Mouse (Mus musculus) embryonic facial prominence, embryonic 12.5 days (tissue): ENCODE measurements around the gene Hmga1. TPM values are rescaled to one million over a fixed set of nuclear protein-coding genes. Genes with fewer than 3 reads are reported as not detected.

Experiments used
- ATAC-seq: fragments of 200-750 bp; cut with Nextera tagmentation; 2 replicates; pipeline ENCODE4 v1.8.0; 2017; ENCODE audit not compliant: insufficient number of reproducible peaks, insufficient read depth, low FRiP score, low TSS enrichment
- H3K27ac ChIP-seq: fragments of 300-500 bp; sonication (generic); 2 replicates; pipeline ENCODE4 v1.5.1; 2016; ENCODE audit warnings: mild to moderate bottlenecking
- H3K27me3 ChIP-seq: fragments of 300-500 bp; sonication (generic); 2 replicates; pipeline ENCODE4 v1.6.1; 2016; ENCODE audit warnings: mild to moderate bottlenecking, moderate library complexity
- H3K36me3 ChIP-seq: fragments of 300-500 bp; sonication (generic); 2 replicates; pipeline ENCODE4 v1.6.1; 2016; ENCODE audit warnings: mild to moderate bottlenecking
- H3K4me1 ChIP-seq: fragments of 300-500 bp; sonication (generic); 2 replicates; pipeline ENCODE4 v1.6.1; 2016
- H3K4me2 ChIP-seq: fragments of 300-500 bp; sonication (generic); replicated peaks from 2 replicates; pipeline ENCODE4 v1.6.1; 2016; ENCODE audit warnings: mild to moderate bottlenecking, moderate library complexity
- H3K4me3 ChIP-seq: fragments of 300-500 bp; sonication (generic); 2 replicates; pipeline ENCODE4 v1.5.1; 2016; ENCODE audit warnings: mild to moderate bottlenecking
- H3K9ac ChIP-seq: fragments of 300-500 bp; sonication (generic); 2 replicates; pipeline ENCODE4 v1.6.1; 2016; ENCODE audit warnings: mild to moderate bottlenecking, moderate library complexity
- H3K9me3 ChIP-seq: fragments of 300-500 bp; sonication (generic); 2 replicates; pipeline ENCODE4 v1.6.1; 2016; ENCODE audit warnings: mild to moderate bottlenecking, moderate library complexity
- WGBS: fragments of 180-500 bp; shearing (Covaris S2); methylation state at CpG from one replicate; pipeline ENCODE4 v1.1.7; 2016; 5-methylcytosine and 5-hydroxymethylcytosine counted together
- polyA plus RNA-seq: library from polyadenylated mRNA; unstranded; fragments of >200 nt; fragmentation: Nextera tagmentation; extraction: Ambion mirVana; gene quantifications from 2 replicates; pipeline ENCODE4 v1.2.1, GENCODE M21; 2016

The Hmga1 gene
- polyA plus RNA-seq, 1 experiment from 2014 or later = 236 TPM

GRCm38 (mm10) chr17:27533354-27533753, 22.9 kb upstream of the Hmga1 start:
- no peak overlapping the region for H3K9ac ChIP-seq
- no peaks in the 10 kb centered on the region for H3K4me1 ChIP-seq
- no peaks in the 10 kb centered on the region for H3K36me3 ChIP-seq
- H3K4me2 ChIP-seq = no peak overlapping the region
- WGBS = 79% methylated on average over 3 of the region's 3 CpGs
- no peak overlapping the region for H3K27ac ChIP-seq
- no peak for ATAC-seq
- H3K9me3 ChIP-seq = no peaks in the 10 kb centered on the region
- no peak overlapping the region for H3K4me3 ChIP-seq
- H3K27me3 ChIP-seq = no peaks in the 10 kb centered on the region

GRCm38 (mm10) chr17:27534718-27535117, 21.6 kb upstream of the Hmga1 start:
- Histone ChIP-seq H3K9me3 (no peaks in the 10 kb centered on the region), H3K9ac (no peak overlapping the region), H3K4me2 (0 out of 2 replicates have a peak overlapping the region, but pooled peaks have one; percentile 23), H3K27me3 (no peaks in the 10 kb centered on the region), H3K4me1 (no peaks in the 10 kb centered on the region), H3K27ac (no peak overlapping the region), H3K4me3 (peak overlapping the region; percentile 6; the same call in 1 of the 2 replicates), H3K36me3 (no peaks in the 10 kb centered on the region)
- 5% methylated on average over 10 of the region's 10 CpGs for WGBS
- peak; percentile 74; the same call in 1 of the 2 replicates for ATAC-seq

GRCm38 (mm10) chr17:27541261-27541660, 15.0 kb upstream of the Hmga1 start:
- no peaks in the 10 kb centered on the region for H3K9me3 ChIP-seq
- 64% methylated on average over 2 of the region's 2 CpGs for WGBS
- H3K9ac ChIP-seq = no peak overlapping the region
- H3K4me1 ChIP-seq = no peaks in the 10 kb centered on the region
- no peak overlapping the region for H3K4me3 ChIP-seq
- H3K4me2 ChIP-seq = no peak overlapping the region
- no peaks in the 10 kb centered on the region for H3K36me3 ChIP-seq
- no peaks in the 10 kb centered on the region for H3K27me3 ChIP-seq
- no peak for ATAC-seq
- H3K27ac ChIP-seq = no peak overlapping the region

GRCm38 (mm10) chr17:27541984-27542383, 14.3 kb upstream of the Hmga1 start:
- Histone ChIP-seq H3K9me3 (no peaks in the 10 kb centered on the region), H3K36me3 (no peaks in the 10 kb centered on the region), H3K4me2 (no peak overlapping the region), H3K27me3 (no peaks in the 10 kb centered on the region), H3K9ac (no peak overlapping the region), H3K27ac (no peak overlapping the region), H3K4me1 (no peaks in the 10 kb centered on the region), H3K4me3 (no peak overlapping the region)
- 74% methylated on average over 3 of the region's 3 CpGs for WGBS
- ATAC-seq = no peak

GRCm38 (mm10) chr17:27544551-27544950, 11.7 kb upstream of the Hmga1 start:
- Histone ChIP-seq H3K27me3 (no peaks in the 10 kb centered on the region), H3K9me3 (no peaks in the 10 kb centered on the region), H3K36me3 (no peaks in the 10 kb centered on the region), H3K4me1 (peaks cover 8% of the 10 kb centered on the region), H3K9ac (no peak overlapping the region), H3K27ac (no peak overlapping the region), H3K4me2 (no peak overlapping the region), H3K4me3 (no peak overlapping the region)
- ATAC-seq = no peak
- 88% methylated on average over 11 of the region's 11 CpGs for WGBS

GRCm38 (mm10) chr17:27545991-27546390, 10.3 kb upstream of the Hmga1 start:
- Histone ChIP-seq H3K9ac (no peak overlapping the region), H3K9me3 (no peaks in the 10 kb centered on the region), H3K4me1 (peaks cover 11% of the 10 kb centered on the region), H3K36me3 (no peaks in the 10 kb centered on the region), H3K4me3 (no peak overlapping the region), H3K27me3 (no peaks in the 10 kb centered on the region), H3K4me2 (no peak overlapping the region), H3K27ac (no peak overlapping the region)
- WGBS = 44% methylated on average over 12 of the region's 12 CpGs
- no peak for ATAC-seq

- peaks cover 11% of the 10 kb centered on the region for H3K4me1 ChIP-seq
- H3K36me3 ChIP-seq = no peaks in the 10 kb centered on the region
- no peak overlapping the region for H3K4me3 ChIP-seq
- ATAC-seq = no peak
- H3K27ac ChIP-seq = no peak overlapping the region
- no peak overlapping the region for H3K9ac ChIP-seq
- 62% methylated on average over 7 of the region's 7 CpGs for WGBS
- H3K9me3 ChIP-seq = no peaks in the 10 kb centered on the region
- H3K4me2 ChIP-seq = no peak overlapping the region
- H3K27me3 ChIP-seq = no peaks in the 10 kb centered on the region
Measured at GRCm38 (mm10) chr17:27546574-27547085, 9.7 kb upstream of the Hmga1 start.

GRCm38 (mm10) chr17:27547253-27547868, 8.9 kb upstream of the Hmga1 start:
- Histone ChIP-seq H3K9ac (no peak overlapping the region), H3K4me1 (peaks cover 11% of the 10 kb centered on the region), H3K4me2 (no peak overlapping the region), H3K27ac (no peak overlapping the region), H3K27me3 (no peaks in the 10 kb centered on the region), H3K9me3 (no peaks in the 10 kb centered on the region), H3K36me3 (no peaks in the 10 kb centered on the region), H3K4me3 (no peak overlapping the region)
- WGBS = 66% methylated on average over 9 of the region's 9 CpGs
- ATAC-seq = no peak

GRCm38 (mm10) chr17:27549234-27549633, 7.1 kb upstream of the Hmga1 start:
- no peak for ATAC-seq
- H3K9me3 ChIP-seq = no peaks in the 10 kb centered on the region
- no peak overlapping the region for H3K4me3 ChIP-seq
- no peaks in the 10 kb centered on the region for H3K36me3 ChIP-seq
- no peak overlapping the region for H3K9ac ChIP-seq
- 55% methylated on average over 8 of the region's 8 CpGs for WGBS
- H3K4me1 ChIP-seq = peaks cover 14% of the 10 kb centered on the region
- H3K27me3 ChIP-seq = no peaks in the 10 kb centered on the region
- no peak overlapping the region for H3K4me2 ChIP-seq
- no peak overlapping the region for H3K27ac ChIP-seq

- no peak overlapping the region for H3K9ac ChIP-seq
- H3K4me3 ChIP-seq = no peak overlapping the region
- H3K9me3 ChIP-seq = no peaks in the 10 kb centered on the region
- ATAC-seq = no peak
- H3K4me1 ChIP-seq = peaks cover 16% of the 10 kb centered on the region
- no peak overlapping the region for H3K27ac ChIP-seq
- H3K36me3 ChIP-seq = no peaks in the 10 kb centered on the region
- WGBS = 51% methylated on average over 10 of the region's 10 CpGs
- no peak overlapping the region for H3K4me2 ChIP-seq
- H3K27me3 ChIP-seq = no peaks in the 10 kb centered on the region
Measured at GRCm38 (mm10) chr17:27551393-27551940, 4.8 kb upstream of the Hmga1 start.

GRCm38 (mm10) chr17:27552215-27553201, 3.8 kb upstream of the Hmga1 start:
- Histone ChIP-seq H3K4me1 (peaks cover 17% of the 10 kb centered on the region), H3K27me3 (no peaks in the 10 kb centered on the region), H3K9me3 (no peaks in the 10 kb centered on the region), H3K4me3 (no peak overlapping the region), H3K27ac (0 out of 2 replicates have a peak overlapping the region, but pooled peaks have one; percentile 46), H3K9ac (0 out of 2 replicates have a peak overlapping the region, but pooled peaks have one; percentile 2), H3K36me3 (no peaks in the 10 kb centered on the region), H3K4me2 (no peak overlapping the region)
- ATAC-seq = no peak
- 76% methylated on average over 23 of the region's 23 CpGs for WGBS
